Mouse (Mus musculus) ES-E14 (cell line): ENCODE measurements around the gene Ddx19a.

Experiments
- CHD2 ChIP-seq: IDR thresholded peaks from 2 replicates; pipeline ENCODE4 v1.6.1; 2014; ENCODE audit warnings: mild to moderate bottlenecking, low read depth, low read length, inconsistent platforms
- ZC3H11A ChIP-seq: IDR thresholded peaks from 2 replicates; pipeline ENCODE4 v1.6.1; 2012; ENCODE audit warnings: low read depth, mild to moderate bottlenecking, inconsistent platforms, low read length, borderline replicate concordance

- TF ChIP-seq ZC3H11A (0 out of 2 replicates have a peak, but pooled peaks have one; percentile 13), CHD2 (no peak)
Observed at GRCm38 (mm10) chr8:110957471-110957870, 40.1 kb downstream of the Ddx19a start.
